Mouse (Mus musculus): ENCODE data around the gene Gpr55.

GRCm38 (mm10) chr1:85999853-86000570 lies 39.2 kb upstream of the Gpr55 start:
- TF ChIP-seq CTCF (conservative IDR thresholded peaks at IDR 0.05; ENCODE audit: low read length) (no peak), POU5F1 (IDR thresholded peaks at IDR 0.05; ENCODE audit: borderline replicate concordance, low read length) (no peak), NANOG (IDR thresholded peaks at IDR 0.05; ENCODE audit: borderline replicate concordance, low read length) (no peak)

Measured in E14TG2a.4 (cell line).